Mouse (Mus musculus) heart, adult 11 months (tissue): Measurements from ENCODE around the gene Cysltr2.

Experiments
- DNase-seq: peaks from one replicate; pipeline ENCODE4 v3.0.0; 2022

Gene Cysltr2

DNA sequence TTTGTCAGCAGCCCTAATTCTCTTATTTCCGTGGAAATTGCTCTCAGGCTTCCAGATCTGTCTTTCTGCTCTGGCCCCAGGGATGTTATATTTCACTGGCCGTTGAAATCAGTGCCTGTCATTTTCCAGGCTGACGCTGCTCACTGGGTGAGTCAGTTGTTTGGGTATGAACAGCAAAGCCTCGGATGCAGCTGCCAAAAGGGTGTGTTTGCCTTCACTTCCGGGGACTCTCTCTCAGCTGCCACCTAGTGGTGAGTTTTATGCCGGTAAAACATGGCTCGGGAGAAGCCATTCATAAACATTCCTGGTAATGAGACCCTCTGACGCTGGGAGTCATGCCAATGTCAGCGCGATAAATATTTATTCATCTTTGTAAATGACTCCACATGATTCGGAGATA is 65.5 kb downstream of the Cysltr2 start:
- peak; percentile 99 for DNase-seq

DNA sequence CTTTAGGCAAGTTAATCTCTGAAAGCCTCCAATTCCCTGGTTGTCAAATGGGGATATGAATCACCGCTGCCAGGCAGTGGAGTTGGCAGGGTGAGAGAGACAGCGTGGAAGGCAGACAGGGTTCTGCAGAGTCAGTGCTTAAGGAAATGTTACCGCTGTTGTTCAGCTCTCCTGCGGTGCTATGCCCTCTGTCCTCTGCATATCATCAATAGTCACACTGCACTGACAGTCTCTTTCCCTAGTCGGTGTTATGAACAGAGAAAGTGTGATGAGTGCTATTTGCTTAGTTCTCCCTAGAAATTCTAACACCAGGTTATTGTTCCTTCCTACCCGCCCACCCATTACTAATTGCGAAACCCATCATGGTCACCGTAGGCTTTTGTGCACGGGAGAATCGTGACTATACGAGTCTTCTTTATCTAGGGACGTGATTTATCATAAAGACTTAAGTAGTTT is 65.9 kb downstream of the Cysltr2 start:
- peak; percentile 92 for DNase-seq

DNA sequence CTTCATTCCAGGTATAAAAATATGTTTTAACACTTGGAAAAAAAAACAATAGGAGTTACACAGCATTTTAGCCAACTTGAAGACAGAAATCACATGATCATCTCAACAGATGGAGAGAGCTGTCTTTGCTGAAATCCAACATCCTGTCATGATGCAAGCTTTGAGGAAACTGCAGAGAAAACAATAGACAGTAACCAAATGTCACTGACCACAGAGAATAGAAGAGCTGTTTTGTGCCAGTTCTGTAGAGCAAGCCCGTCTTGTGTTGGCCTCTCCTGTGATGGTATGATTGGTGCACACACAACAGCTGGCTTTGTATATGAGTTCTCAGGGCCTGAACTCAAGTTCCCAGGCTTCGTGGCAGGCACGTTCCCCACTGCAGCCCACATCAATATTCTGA is 68.2 kb downstream of the Cysltr2 start:
- DNase-seq = peak; percentile 94

DNA sequence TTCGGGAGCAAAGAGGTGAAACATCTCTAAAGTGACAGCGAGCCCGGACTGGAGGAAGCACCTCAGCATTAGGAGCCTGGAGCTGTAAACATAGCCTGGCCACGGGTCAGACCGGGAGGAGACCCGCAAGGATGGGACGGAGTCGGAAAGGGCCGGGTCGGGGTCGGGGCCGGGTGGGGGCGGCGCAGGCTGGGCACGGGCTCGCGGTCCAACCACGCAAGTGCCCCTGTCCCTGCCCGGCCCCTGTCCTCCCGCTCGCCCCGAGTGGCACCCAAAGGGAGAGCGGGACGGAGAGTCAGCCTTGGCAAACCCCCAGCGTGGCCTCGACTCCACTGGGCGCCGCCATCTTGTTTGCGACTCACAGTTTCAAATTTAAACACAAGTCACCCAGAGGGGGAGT is 68.8 kb downstream of the Cysltr2 start:
- DNase-seq = peak; percentile 88

DNA sequence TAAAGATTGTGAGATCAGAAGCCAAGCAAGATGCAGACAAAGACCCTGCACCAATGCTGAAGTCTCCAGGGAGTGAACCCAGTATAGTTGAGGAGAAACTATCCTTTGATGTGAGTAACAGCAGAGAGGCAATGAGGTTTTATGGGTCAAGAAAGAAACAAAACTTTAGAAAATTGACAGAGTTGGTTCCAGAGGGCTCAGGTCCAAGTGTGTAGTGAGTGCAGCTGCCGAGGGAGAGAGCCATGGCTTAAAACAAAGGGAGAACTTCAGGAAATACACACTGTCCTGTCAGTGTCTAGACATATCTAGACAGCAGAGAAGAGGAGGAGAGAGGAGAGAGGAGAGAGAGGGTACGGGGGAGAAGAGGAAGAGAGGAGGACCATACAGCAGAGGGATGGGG is 72.8 kb downstream of the Cysltr2 start:
- peak; percentile 73 for DNase-seq
